32 mouse cellular contexts compared by ENCODE assay signal in genomic region chr3:88084001-88084400, GRCm38 (mm10). TPM values are rescaled to one million over a fixed set of nuclear protein-coding genes. Genes with fewer than 3 reads are reported as not detected.
"Had no signal": no experiment of that assay in that cellular context is flagged by ENCODE, and none has a peak within 500 bp of the region (broad histone marks: within the 10 kb centered on the region; RNA-seq: fewer than 3 reads in every experiment).

No protein-coding gene starts in this region.

- ATAC-seq: hindbrain, embryonic 16.5 days; inflammation-experienced regulatory T-cells, adult 6 months; intestine, embryonic 15.5 days; intestine, postnatal 0 days; liver, embryonic 12.5 days had no signal

- H3K9ac ChIP-seq: heart, embryonic 15.5 days; hindbrain, embryonic 12.5 days; hindbrain, embryonic 14.5 days; intestine, embryonic 15.5 days; kidney, embryonic 15.5 days; limb, embryonic 12.5 days; liver, embryonic 12.5 days; liver, embryonic 15.5 days had no signal

- H3K27ac ChIP-seq: heart, adult 2 months; heart, embryonic 13.5 days; heart, embryonic 15.5 days; hindbrain, embryonic 10.5 days; hindbrain, embryonic 12.5 days; hindbrain, embryonic 14.5 days; intestine, embryonic 15.5 days; kidney, embryonic 15.5 days; kidney, postnatal 0 days; left cerebral cortex, adult 2 months; limb, embryonic 10.5 days; limb, embryonic 12.5 days; liver, embryonic 12.5 days; liver, embryonic 15.5 days had no signal

- H3K4me3 ChIP-seq: heart, adult 2 months; heart, embryonic 15.5 days; hindbrain, embryonic 12.5 days; intestine, embryonic 15.5 days; kidney, embryonic 15.5 days; left cerebral cortex, adult 2 months; limb, embryonic 10.5 days; limb, embryonic 12.5 days; liver, embryonic 12.5 days; liver, embryonic 15.5 days had no signal

- H3K4me2 ChIP-seq: heart, embryonic 11.5 days; hindbrain, embryonic 12.5 days; hindbrain, embryonic 14.5 days; kidney, embryonic 15.5 days; limb, embryonic 12.5 days; liver, embryonic 12.5 days; liver, embryonic 15.5 days had no signal

- H3K27me3 ChIP-seq: heart, embryonic 13.5 days; heart, embryonic 15.5 days; hindbrain, embryonic 12.5 days; intestine, embryonic 15.5 days; kidney, embryonic 15.5 days; limb, embryonic 12.5 days; liver, embryonic 15.5 days had no signal

- H3K9me3 ChIP-seq: heart, embryonic 13.5 days; heart, embryonic 15.5 days; hindbrain, embryonic 10.5 days; hindbrain, embryonic 12.5 days; intestine, embryonic 15.5 days; kidney, embryonic 15.5 days; limb, embryonic 10.5 days; limb, embryonic 12.5 days; liver, embryonic 12.5 days; liver, embryonic 15.5 days had no signal

- DNase-seq: gastrocnemius, postnatal 14 days; gastrocnemius, postnatal 36 days; heart, adult 11 months; heart, adult 2 months; heart, postnatal 14 days; heart, postnatal 36 days; kidney, adult 18-20 months; kidney, adult 8-10 months; kidney, postnatal 14 days; kidney, postnatal 36 days; liver had no signal

RNA-seq across cellular contexts. Expression of gene Ttc24, which starts 5.9 kb away (rescaled TPM):
- polyA plus RNA-seq: heart, adult 2 months; heart, embryonic 11.5 days; heart, embryonic 13.5 days; heart, embryonic 15.5 days; heart, postnatal 0 days; hindbrain, embryonic 10.5 days; hindbrain, embryonic 14.5 days; hindbrain, embryonic 16.5 days; inflammation-experienced regulatory T-cells, adult 6 months; intestine, embryonic 15.5 days; intestine, postnatal 0 days; kidney, embryonic 15.5 days; kidney, postnatal 0 days; large intestine, adult 2 months; limb, embryonic 10.5 days; limb, embryonic 12.5 days; limb, embryonic 14.5 days; liver, embryonic 12.5 days; liver, embryonic 15.5 days had no signal

RNA-seq across cellular contexts. Expression of gene Hapln2, which starts 56.6 kb away (rescaled TPM):
- polyA plus RNA-seq: gonadal fat pad, adult 2 months; heart, adult 2 months; heart, embryonic 11.5 days; heart, embryonic 13.5 days; inflammation-experienced regulatory T-cells, adult 6 months; intestine, embryonic 15.5 days; intestine, postnatal 0 days; large intestine, adult 2 months; limb, embryonic 10.5 days; liver, embryonic 12.5 days; liver, embryonic 15.5 days had no signal
